Mouse (Mus musculus) hindbrain, embryonic 11.5 days (tissue): ENCODE data around the gene Slc19a3. TPM values are rescaled to one million over a fixed set of nuclear protein-coding genes. Genes with fewer than 3 reads are reported as not detected.
"Not testable (repeated sequence)": the region's sequence is repeated elsewhere in the genome, so short reads cannot be mapped to it uniquely, and the experiment has no call there.

Experiments used
- ATAC-seq: fragments of 200-750 bp; cut with Nextera tagmentation; 2 replicates; pipeline ENCODE4 v1.8.0; 2017; ENCODE audit warnings: mild to moderate bottlenecking, moderate TSS enrichment, moderate library complexity; ENCODE audit not compliant: low FRiP score
- DNase-seq: peaks from one replicate; pipeline ENCODE4 v3.0.0-alpha.2; 2015; ENCODE audit warnings: low spot score
- H3K27ac ChIP-seq: fragments of 300-500 bp; sonication (generic); 2 replicates; pipeline ENCODE4 v1.5.1; 2014; ENCODE audit warnings: mild to moderate bottlenecking, low read depth, low read length
- H3K27me3 ChIP-seq: fragments of 300-500 bp; sonication (generic); 2 replicates; pipeline ENCODE4 v1.6.1; 2014; ENCODE audit warnings: mild to moderate bottlenecking, low read length, moderate library complexity, mixed read lengths; ENCODE audit not compliant: control insufficient read depth, insufficient read depth
- H3K36me3 ChIP-seq: fragments of 300-500 bp; sonication (generic); 2 replicates; pipeline ENCODE4 v1.6.1; 2014; ENCODE audit warnings: mild to moderate bottlenecking, low read length, moderate library complexity, mixed read lengths; ENCODE audit not compliant: control insufficient read depth, insufficient read depth
- H3K4me1 ChIP-seq: fragments of 300-500 bp; sonication (generic); replicated peaks from 2 replicates; pipeline ENCODE4 v1.6.1; 2014; ENCODE audit warnings: low read length, mixed read lengths; ENCODE audit not compliant: control insufficient read depth, insufficient read depth
- H3K4me2 ChIP-seq: fragments of 300-500 bp; sonication (generic); replicated peaks from 2 replicates; pipeline ENCODE4 v1.6.1; 2014; ENCODE audit warnings: mild to moderate bottlenecking, low read depth, low read length
- H3K4me3 ChIP-seq: fragments of 300-500 bp; sonication (generic); 2 replicates; pipeline ENCODE4 v1.5.1; 2014; ENCODE audit warnings: low read depth, low read length
- H3K9ac ChIP-seq: fragments of 300-500 bp; sonication (generic); 2 replicates; pipeline ENCODE4 v1.6.1; 2014; ENCODE audit warnings: low read depth, low read length
- H3K9me3 ChIP-seq: fragments of 300-500 bp; sonication (generic); 2 replicates; pipeline ENCODE4 v1.6.1; 2016; ENCODE audit warnings: low read length; ENCODE audit not compliant: control insufficient read depth
- WGBS: fragments of 180-500 bp; shearing (Covaris S2); extraction: QIAGEN DNeasy Blood & Tissue Kit; methylation state at CpG from one replicate; pipeline ENCODE4 v1.1.7; 2014; 5-methylcytosine and 5-hydroxymethylcytosine counted together
- polyA plus RNA-seq: library from polyadenylated mRNA; unstranded; fragments of >200 nt; fragmentation: Nextera tagmentation; extraction: Ambion mirVana; gene quantifications from 2 replicates; pipeline ENCODE4 v1.2.1, GENCODE M21; 2014

Gene Slc19a3
- polyA plus RNA-seq, 1 experiment from 2014 or later: 0.34 TPM

- H3K36me3 ChIP-seq: no peaks in the 10 kb centered on the region
- H3K27ac ChIP-seq: no peak overlapping the region
- H3K4me1 ChIP-seq: no peaks in the 10 kb centered on the region
- no peaks in the 10 kb centered on the region for H3K9me3 ChIP-seq
- no peaks in the 10 kb centered on the region for H3K27me3 ChIP-seq
- WGBS: 72% methylated on average over 1 of the region's 1 CpGs
- no peak for ATAC-seq
- no peak overlapping the region for H3K4me2 ChIP-seq
- no peak overlapping the region for H3K4me3 ChIP-seq
- no peak for DNase-seq
- no peak overlapping the region for H3K9ac ChIP-seq
Observed at GRCm38 (mm10) chr1:83016556-83016955, 21.7 kb downstream of the Slc19a3 start.

- no peaks in the 10 kb centered on the region for H3K4me1 ChIP-seq
- no peaks in the 10 kb centered on the region for H3K27me3 ChIP-seq
- no peaks in the 10 kb centered on the region for H3K9me3 ChIP-seq
- H3K27ac ChIP-seq: no peak overlapping the region
- no peak for ATAC-seq
- no peaks in the 10 kb centered on the region for H3K36me3 ChIP-seq
- H3K4me2 ChIP-seq: no peak overlapping the region
- no peak for DNase-seq
- no peak overlapping the region for H3K9ac ChIP-seq
- WGBS: 78% methylated on average over 10 of the region's 10 CpGs
- no peak overlapping the region for H3K4me3 ChIP-seq
Observed at GRCm38 (mm10) chr1:83015329-83015879, 22.8 kb downstream of the Slc19a3 start.

DNA sequence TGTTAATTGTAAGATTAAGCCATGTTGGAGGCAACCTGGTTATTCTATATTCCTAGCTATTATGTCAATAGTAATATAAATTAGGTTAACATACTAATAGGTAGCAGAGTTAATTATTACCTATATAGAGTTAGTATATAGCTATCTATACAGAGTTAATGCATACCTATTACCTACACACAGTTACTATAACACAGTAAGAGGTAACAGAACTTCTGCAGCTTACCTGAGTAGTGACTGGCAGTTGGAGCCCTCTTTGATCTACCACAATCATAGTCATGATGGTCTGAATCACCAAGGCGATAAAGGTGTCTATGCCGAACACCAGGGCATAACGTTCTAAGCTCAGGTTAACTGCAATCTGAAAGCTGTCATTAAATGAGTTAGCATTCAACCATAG, 23.8 kb downstream of the Slc19a3 start:
- Histone ChIP-seq H3K4me1 (no peaks in the 10 kb centered on the region), H3K9ac (no peak overlapping the region), H3K27me3 (no peaks in the 10 kb centered on the region), H3K27ac (no peak overlapping the region), H3K36me3 (no peaks in the 10 kb centered on the region), H3K4me3 (no peak overlapping the region), H3K9me3 (no peaks in the 10 kb centered on the region), H3K4me2 (no peak overlapping the region)
- no peak for ATAC-seq
- WGBS: 93% methylated on average over 3 of the region's 3 CpGs
- DNase-seq: no peak

GRCm38 (mm10) chr1:83007471-83007870, 30.8 kb downstream of the Slc19a3 start:
- Histone ChIP-seq H3K4me1 (no peaks in the 10 kb centered on the region), H3K4me2 (no peak overlapping the region), H3K27ac (no peak overlapping the region), H3K9ac (no peak overlapping the region), H3K4me3 (no peak overlapping the region), H3K36me3 (no peaks in the 10 kb centered on the region), H3K9me3 (no peaks in the 10 kb centered on the region), H3K27me3 (no peaks in the 10 kb centered on the region)
- WGBS: 75% methylated on average over 6 of the region's 6 CpGs
- no peak for ATAC-seq
- DNase-seq: no peak

DNA sequence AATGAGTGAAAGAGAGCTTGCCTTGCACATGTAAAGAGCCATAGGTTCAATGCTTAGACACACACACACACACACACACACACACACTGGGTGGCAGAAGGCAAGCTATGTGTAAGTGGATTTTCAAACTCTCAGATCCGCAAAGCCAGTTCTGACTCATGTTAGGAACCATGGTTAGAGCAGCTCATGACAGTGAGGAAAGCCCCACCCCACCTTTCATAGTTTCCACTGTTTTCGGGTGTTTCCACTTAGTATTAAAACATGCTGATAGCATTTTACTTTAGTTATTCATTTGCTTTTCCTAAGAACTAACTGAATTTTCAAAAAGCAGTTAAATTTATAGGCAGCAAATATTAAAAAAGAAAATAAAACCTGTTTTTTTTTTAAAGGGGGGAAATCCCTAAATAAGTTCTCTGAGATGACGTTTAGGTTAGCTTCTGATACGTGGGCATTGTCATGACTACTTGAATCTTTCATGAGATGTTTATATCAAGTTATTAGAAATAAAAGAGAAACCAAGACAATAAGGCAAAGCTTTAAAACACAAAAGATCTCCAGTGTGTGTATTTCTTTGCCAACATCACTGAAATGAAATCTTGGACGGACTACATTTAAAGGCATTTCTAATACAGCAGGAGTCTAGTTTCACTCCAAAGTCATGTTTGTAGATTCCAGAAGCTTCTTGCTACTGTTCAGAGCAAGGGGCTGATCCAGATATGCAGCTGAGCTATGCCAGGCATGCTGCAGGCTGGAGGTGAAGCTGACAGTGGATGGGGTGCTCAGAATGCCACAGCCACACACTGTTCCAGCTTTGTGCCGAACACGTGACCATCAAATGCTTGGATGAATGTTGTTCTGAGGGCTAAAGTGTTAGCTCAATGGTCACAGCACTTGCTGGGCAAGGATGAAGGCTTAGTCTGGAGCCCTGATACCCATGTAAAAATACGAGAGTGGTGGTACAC, 31.7 kb downstream of the Slc19a3 start:
- 90% methylated on average over 8 of the region's 8 CpGs for WGBS
- Histone ChIP-seq H3K36me3 (no peaks in the 10 kb centered on the region), H3K9me3 (no peaks in the 10 kb centered on the region), H3K4me2 (no peak overlapping the region), H3K27ac (no peak overlapping the region), H3K27me3 (no peaks in the 10 kb centered on the region), H3K4me1 (no peaks in the 10 kb centered on the region), H3K4me3 (no peak overlapping the region), H3K9ac (no peak overlapping the region)
- DNase-seq (no peak), ATAC-seq (no peak)

DNA sequence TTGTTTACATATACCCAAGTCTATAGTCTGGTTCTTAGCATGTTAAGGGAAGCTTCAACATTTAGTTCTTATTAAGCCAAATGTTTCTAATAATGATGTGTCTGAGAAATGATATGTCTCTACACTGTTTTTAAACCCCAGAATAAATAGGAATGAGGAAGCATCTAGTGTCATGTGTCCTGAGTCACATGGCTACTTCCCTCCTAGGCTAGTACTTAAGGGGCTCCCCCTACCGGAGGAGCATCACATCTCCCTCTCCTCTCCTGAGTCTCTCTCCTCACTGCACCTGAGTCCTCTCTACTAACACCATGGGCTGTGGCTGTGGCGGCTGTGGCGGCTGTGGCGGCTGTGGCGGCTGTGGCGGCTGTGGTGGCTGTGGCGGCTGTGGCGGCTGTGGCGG, 37.9 kb downstream of the Slc19a3 start, which contains the start of gene Gm47959:
Gm47959 (plus strand) TSS at position 243 of the 400 bp plus-strand sequence.
- not testable (repeated sequence) for H3K4me1 ChIP-seq, H3K27ac ChIP-seq
- 91% methylated on average over 6 of the region's 9 CpGs for WGBS

DNA sequence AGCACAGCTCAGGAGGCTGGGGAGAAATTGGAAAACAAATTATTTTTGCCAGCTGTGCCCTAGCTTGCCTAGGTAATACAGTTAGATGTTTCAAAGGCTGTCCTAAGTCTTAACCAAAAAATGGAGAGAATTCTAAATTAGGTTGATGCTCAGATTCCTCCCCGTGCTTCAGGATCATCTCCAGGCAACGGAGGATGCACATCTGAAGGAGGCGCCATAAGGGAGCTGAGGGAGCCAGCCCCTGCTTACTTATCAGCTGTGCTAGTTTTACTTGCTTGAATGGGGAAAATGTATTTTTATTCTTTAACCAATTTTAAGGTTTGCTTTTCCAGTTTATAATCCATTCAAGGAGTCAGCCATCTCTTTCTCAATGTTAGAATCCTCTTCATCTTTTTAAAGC, 44.3 kb downstream of the Slc19a3 start:
- no peak for DNase-seq
- no peaks in the 10 kb centered on the region for H3K9me3 ChIP-seq
- WGBS: 84% methylated on average over 3 of the region's 3 CpGs
- no peak for ATAC-seq
- H3K4me3 ChIP-seq: no peak overlapping the region
- H3K9ac ChIP-seq: no peak overlapping the region
- H3K27me3 ChIP-seq: no peaks in the 10 kb centered on the region
- no peaks in the 10 kb centered on the region for H3K36me3 ChIP-seq
- H3K4me1 ChIP-seq: no peaks in the 10 kb centered on the region
- no peak overlapping the region for H3K4me2 ChIP-seq
- H3K27ac ChIP-seq: no peak overlapping the region

More for the DNA sequence above, 37.9 kb downstream of the Slc19a3 start, which contains the start of gene Gm47959:
- H3K4me2 ChIP-seq, DNase-seq, H3K4me3 ChIP-seq, ATAC-seq, H3K9me3 ChIP-seq, H3K9ac ChIP-seq, H3K36me3 ChIP-seq, H3K27me3 ChIP-seq: not testable (repeated sequence)

- Histone ChIP-seq H3K36me3 (no peaks in the 10 kb centered on the region), H3K4me3 (no peak overlapping the region), H3K27ac (no peak overlapping the region), H3K27me3 (no peaks in the 10 kb centered on the region), H3K4me1 (no peaks in the 10 kb centered on the region), H3K9me3 (no peaks in the 10 kb centered on the region), H3K4me2 (no peak overlapping the region), H3K9ac (no peak overlapping the region)
- DNase-seq: no peak
- no peak for ATAC-seq
- WGBS: 94% methylated on average over 6 of the region's 6 CpGs
Observed at GRCm38 (mm10) chr1:82992093-82992492, 46.2 kb downstream of the Slc19a3 start.

- H3K9me3 ChIP-seq: no peaks in the 10 kb centered on the region
- H3K27me3 ChIP-seq: no peaks in the 10 kb centered on the region
- no peak overlapping the region for H3K27ac ChIP-seq
- 88% methylated on average over 3 of the region's 3 CpGs for WGBS
- no peaks in the 10 kb centered on the region for H3K4me1 ChIP-seq
- no peak overlapping the region for H3K4me3 ChIP-seq
- ATAC-seq: no peak
- no peak overlapping the region for H3K4me2 ChIP-seq
- no peak for DNase-seq
- no peaks in the 10 kb centered on the region for H3K36me3 ChIP-seq
- no peak overlapping the region for H3K9ac ChIP-seq
Observed at GRCm38 (mm10) chr1:82991596-82991995, 46.7 kb downstream of the Slc19a3 start.
